Mouse (Mus musculus): ENCODE measurements around the gene Tcf21.

DNA sequence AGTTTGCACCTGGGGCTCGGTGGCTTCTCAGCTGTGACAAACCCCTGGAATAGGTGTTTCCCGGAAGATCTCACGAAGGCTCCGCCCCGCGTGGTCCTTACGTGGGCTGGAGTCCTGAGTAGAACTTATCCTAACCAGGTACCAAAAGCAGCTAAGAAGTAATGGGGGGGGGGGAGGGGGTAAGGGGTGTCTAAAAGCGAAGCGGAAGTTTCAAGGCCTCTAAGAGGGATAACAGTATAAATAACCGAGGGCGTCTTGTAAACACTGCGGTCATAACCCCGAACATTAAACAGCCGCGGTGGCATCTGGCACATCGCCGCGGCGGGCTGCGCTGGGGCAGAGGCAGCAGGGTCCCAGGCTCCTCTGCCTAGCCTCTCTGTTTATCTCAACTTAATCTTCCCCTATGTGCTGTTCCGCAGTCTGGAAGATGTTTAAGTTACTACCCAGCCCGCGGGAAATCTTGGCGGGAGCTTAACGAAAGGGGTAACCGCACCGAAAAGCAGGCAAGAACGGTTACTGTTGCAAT lies 3.7 kb downstream of the Tcf21 start:
- TF ChIP-seq CTCF (IDR thresholded peaks at IDR 0.05) (no peak), EP300 (IDR thresholded peaks at IDR 0.05) (peak; percentile 18; the same call in 1 of the 2 replicates)
